Mouse (Mus musculus) T-helper 17 cell (primary cell): ENCODE results near the gene Nsmce4a.

Experiments
- in situ Hi-C, 2 experiments: fragments of 300-600 bp; cut with MboI, MseI; formaldehyde crosslinking; loops; 1 replicate in 1 of 2; 2 replicates in 1 of 2; pipeline ENCODE4 v1.15.1; 2025; ENCODE audit warnings: high pct_unique_total_duplicates in 2 of 2

Gene Nsmce4a

DNA sequence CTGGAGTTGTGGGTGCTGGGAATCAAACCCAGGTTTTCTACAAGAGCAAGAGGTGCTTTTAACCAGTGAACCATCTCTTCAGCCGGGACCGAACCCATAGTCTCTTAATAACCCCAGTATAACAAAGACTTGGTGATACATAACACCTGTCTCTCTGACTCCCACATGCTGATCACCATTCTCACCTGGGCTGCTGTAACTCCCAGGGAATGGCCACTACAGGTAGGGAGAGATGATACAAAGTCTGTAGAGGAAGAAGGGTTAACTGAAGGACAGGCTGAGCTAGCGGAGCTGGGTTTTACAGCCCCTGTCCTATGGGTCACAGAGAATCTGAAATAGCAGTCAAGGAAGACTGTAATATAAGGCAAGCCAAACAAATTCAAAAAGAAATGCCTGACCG is 29.7 kb downstream of the Nsmce4a start:
- in situ Hi-C loops = loop anchor here (10.0 to 25.0 kb wide), 2 partner anchors 322 to 819 kb away; partner anchors contain the start of genes 2310057M21Rik (in 2 of the 2), Pstk (in 2 of the 2) and Plekha1 (in 1 of the 2)

DNA sequence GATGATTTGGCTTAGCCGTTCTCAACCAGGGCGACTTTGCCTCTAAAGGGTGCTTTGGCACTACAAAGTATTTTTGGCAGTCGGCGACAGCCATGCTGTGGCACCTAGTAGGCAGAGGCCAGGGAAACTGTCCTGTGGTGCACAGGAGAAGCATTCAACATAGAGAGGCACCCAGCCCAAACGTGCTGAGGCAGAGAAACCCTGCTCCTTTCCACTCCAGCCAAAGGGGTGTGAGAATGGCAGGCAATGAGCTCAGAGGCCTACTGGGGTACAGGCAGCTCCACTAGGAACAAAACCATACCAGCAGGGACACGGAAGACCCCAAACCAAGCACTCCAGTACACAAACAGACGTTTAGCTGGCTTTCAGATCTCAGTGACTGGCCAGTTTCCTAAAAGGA is 32.7 kb downstream of the Nsmce4a start:
- in situ Hi-C loops = loop anchor here (10.0 to 25.0 kb wide), 2 partner anchors 325 to 822 kb away; partner anchors contain the start of genes 2310057M21Rik (in 2 of the 2), Pstk (in 2 of the 2) and Plekha1 (in 1 of the 2)

DNA sequence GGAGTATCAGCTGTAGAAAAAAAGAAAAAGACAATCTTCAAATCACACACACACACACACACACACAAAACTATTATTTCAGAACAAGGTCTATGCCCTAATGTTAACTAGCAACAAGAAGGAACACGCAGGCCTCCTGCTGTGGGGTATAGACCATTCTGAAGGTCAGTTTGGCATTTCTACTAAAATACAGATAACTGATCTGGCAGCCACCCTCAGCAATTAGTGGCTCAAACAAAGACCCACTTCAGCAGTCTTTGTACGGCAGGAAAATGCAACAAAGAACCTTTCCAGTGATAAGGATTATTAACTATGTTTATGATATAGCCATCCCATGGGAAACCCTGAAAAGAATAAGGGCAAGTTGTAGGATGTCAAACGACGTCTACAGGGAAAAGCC is 35.9 kb downstream of the Nsmce4a start:
- in situ Hi-C loops = loop anchor here (25.0 kb wide), 1 partner anchor 825 kb away; the partner anchor contains the start of genes 2310057M21Rik (in 2 of the 2) and Pstk (in 2 of the 2)

DNA sequence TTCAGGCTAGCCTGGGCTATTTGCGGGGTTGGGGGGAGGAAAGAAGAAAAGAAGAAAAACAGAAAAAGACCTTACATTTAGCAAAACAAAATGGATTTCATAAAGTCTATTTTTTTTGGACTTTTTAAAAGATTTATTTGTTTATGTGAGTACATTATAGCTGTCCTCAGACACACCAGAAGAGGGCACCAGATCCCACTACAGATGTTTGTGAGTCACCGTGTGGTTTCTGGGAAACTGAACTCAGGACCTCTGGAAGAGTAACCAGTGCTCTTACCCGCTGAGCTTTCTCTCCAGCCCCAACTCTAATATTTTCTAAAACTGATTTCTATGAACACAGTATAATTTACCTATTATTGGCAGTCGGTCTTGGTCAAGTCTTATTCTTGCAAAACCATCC is 37.7 kb downstream of the Nsmce4a start:
- in situ Hi-C loops = loop anchor here (25.0 kb wide), 1 partner anchor 827 kb away; the partner anchor contains the start of genes 2310057M21Rik (in 2 of the 2) and Pstk (in 2 of the 2)

DNA sequence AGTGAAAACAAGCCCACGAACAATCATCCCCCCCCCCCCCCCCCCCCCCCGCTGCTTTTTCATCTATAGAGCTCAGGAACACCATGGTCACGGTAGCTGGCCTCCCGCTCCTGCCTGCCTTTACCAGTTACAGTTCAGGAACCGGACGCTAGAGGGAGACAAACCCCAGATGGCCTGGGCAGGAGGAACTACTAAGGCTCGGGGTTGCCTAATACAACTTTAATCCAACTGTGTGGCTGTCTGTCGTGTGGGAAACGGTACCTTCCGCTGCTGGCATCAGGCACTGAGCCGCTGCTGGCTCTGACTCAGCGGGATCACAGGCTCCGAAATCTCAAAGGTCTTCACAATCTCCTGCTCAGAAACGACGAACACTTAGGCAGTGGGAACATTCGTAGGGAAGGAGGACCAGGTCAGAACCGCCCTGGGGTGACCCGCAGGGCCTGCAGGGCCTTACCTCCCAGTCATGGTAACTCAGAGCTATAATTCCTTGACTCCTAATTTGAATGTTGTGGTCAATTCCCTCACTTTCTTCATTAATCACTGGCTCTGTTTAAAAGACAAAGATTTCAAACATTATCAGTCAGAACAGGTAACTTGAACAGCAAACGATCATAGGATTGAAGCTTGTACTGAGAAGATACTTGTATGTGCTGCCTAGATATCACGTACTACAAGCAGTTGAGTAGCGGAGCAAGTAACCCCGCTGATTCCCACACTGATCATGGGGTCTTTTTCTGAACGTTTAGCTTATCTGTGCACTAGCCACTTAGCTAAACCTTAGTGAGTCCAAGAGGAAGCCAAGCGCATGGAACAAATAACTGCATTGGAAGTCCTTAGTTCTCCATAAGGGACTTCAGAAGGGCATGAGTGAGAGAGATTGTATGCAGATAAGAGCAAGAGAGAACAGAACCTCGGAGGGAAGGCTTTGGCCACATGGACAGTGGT is 39.3 kb downstream of the Nsmce4a start:
- in situ Hi-C loops = loop anchor here (25.0 kb wide), 1 partner anchor 829 kb away; the partner anchor contains the start of genes 2310057M21Rik (in 2 of the 2) and Pstk (in 2 of the 2)

DNA sequence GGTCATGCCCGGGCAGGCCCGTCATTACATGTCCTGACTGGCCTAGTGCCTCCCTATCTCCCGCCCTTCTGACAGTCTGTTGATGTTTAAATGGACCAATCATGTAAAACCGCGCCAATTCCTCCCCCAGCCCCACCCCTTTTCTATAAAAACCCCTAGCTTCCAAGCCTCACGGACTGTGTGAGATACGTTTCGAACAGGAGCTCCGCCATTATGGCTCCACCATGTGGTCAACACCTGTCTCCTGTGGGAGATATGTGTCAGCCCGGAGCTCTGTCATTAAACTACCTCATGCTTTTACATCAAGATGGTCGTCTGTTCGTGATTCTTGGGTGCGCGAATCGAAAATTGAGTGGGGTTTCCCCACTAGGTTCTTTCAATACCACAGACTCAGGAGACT is 41.8 kb downstream of the Nsmce4a start:
- in situ Hi-C loops = loop anchor here (25.0 kb wide), 1 partner anchor 831 kb away; the partner anchor contains the start of genes 2310057M21Rik (in 2 of the 2) and Pstk (in 2 of the 2)

DNA sequence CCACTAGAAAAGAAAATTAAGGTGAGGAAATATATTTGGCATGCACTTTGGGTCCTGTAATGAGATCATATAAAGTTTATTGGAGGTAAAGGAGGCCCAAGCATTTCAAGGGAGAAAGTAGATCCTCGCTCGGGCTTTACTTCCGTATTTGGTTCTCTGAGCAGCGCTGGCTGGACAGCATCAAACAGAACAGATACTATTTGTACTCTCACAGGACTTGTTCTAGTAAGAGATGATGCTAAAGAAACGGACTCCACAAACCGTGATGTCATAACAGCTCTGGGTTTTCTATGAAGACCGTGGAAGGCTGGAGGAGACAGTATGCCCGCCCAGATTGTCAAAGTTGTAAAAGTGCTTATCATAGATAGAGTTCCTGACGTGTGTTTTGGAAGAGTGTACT is 45.6 kb downstream of the Nsmce4a start:
- in situ Hi-C loops = loop anchor here (25.0 kb wide), 1 partner anchor 835 kb away; the partner anchor contains the start of genes 2310057M21Rik (in 2 of the 2) and Pstk (in 2 of the 2)

DNA sequence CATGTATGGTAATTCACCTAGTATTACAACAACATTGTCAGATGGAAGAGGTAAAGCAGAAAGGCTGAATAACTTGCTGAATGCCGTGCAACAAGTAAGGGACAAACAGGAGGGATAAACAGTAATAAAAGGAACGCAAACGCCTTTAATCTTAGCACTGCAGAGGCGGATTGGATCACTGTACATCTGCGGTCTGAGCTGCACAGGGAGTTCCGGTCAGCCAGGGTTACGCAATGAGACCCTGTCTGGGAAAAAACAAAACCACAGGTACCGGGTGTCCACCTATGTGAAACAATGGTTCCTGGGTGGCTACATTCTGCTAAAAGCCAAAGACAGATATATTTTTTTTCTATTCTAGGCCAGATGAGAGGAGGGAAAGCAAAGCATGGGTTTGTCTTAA is 49.5 kb downstream of the Nsmce4a start:
- in situ Hi-C loops = loop anchor here in 1 of 2 experiments (25.0 kb wide), 1 partner anchor 1761 kb away; no protein-coding TSS in a partner anchor

DNA sequence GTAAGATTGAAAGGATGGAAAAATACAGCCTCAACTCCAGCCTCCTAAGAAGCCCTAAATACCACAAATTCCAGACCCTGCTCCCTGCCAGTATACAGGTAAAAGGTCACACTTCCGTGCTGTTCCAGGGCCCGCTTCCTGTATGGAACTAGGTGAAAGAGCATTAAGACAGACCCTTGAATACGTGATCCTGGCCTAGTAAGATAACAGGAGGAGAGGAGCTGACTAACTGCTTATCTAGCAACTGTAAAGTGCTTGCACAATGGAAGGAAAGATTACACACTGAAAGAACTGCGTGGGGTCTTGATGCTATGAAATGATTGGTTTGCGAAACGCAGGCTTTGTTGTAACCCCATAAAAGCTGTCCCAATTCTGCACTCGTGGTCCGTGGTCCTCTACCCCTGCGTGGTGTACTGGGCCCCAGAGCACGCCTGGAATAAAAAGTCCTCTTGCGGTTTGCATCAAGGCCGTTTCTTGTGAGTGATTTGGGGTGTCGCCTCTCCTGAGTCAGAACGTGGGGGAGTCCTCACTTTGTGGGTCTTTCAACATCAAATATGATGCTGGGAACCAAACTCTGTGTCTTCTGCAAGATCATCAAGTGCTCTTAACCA is 52.0 kb downstream of the Nsmce4a start:
- in situ Hi-C loops = loop anchor here in 1 of 2 experiments (25.0 kb wide), 1 partner anchor 1759 kb away; no protein-coding TSS in a partner anchor

DNA sequence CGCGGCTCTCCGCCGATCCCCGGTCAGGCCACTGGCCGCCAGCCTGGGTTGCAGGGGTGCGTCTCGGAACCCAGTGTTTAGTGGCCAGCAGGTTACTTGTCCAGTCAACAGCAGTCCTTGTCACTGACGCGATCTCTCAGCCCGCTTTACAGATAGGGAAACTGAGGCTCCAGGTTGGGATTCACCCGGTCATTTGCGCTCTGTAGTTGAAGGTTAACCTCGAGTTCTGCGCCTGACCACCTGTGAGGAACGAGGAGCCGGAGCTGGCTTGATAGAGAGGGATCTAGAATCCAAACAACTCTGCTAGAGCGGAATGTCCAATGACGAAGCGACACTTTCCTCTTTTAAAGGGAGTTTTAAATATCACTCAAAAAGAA is 52.9 kb downstream of the Nsmce4a start, which contains the start of gene Ate1:
Gene Ate1 (minus strand): TSS at position 321 of the 377 bp plus-strand sequence.
- in situ Hi-C loops = loop anchor here in 1 of 2 experiments (25.0 kb wide), 1 partner anchor 1758 kb away; no protein-coding TSS in a partner anchor

DNA sequence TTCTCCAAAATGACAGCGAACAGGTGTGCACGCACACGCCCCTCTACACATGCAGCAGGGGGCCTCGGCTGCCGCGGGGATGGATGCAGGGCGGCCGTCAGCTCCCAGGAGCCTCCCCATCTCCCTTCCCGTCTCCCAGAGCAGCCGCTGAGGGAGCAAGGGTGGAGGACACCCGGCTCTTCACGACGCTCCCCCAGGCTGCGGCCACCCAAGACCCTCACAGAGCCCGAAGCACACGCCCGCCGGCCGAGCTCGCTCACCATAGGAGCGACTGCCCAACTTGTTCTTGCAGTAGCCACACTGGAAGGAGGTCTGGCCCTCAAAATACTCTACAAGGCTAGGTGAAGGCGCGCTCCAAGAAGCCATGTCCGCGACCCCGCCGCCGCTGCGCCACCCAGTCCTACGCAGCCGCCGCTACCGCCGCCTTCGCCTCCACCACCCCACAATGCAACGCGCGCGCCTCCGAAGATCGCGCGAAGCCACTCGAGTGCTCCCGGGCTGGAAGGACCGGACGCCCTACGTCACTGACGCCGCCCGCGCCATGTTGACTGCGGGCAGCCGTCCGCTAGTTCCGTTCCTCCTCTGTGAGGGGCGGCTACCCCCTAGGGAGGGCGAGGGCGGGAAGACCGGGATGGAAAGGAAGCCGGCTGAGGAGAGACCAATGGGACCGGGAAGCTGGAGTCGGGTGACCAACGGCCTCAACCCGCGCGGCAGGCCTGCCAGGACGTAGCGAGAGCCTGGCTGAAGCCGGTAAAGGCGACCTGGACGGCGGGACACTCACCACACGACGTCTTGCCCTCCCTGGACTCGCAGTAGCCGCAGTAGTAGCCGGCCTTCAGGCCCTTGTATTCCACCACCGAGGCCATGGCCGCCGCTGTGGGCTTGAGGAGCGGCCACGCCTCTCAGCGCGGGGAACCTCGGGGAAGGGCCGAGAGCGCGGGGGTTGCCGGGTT is 53.5 kb downstream of the Nsmce4a start:
- in situ Hi-C loops = loop anchor here (10.0 to 25.0 kb wide), 3 partner anchors 375 to 1775 kb away; partner anchors contain the start of genes Mcmbp (in 1 of the 2) and Sec23ip (in 1 of the 2)

DNA sequence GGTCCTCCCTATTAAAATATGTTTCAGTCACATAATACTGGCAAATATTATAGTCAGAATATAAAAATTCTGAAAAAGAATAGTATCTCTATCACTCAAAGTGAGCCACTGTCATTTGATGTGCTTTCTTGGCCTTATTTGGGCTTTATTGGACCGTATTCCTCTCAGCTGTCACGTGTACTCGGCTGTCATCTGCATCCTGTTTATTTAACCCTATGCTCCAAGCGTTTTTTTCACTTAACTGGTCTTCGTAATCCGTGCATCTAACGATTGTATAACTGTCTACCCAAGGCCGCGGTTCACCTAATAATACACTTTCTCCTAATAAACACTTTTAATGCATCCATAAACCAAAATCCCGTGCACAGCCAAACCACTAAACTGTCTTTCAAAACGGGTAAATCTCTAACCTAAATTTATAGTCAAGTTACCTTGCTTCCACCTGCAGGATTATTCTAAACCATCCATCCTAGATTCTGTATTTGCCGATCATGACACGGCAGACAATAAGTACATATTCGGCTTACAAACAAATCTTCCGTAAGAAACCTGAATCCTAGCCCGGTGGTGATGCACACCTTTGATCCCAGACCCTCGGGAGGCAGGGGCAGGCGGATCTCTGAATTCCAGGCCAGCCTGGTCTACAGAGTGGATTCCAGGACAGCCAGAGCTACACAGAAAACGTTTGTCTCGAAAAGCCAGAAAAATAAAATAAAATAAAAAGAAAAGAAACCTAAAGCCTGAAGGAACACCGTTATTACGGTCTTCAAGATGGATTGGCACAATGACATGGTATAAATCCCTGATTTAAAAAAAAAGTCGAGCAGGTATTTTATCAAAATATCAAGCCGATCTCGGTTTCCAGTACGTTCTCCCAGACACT is 54.5 kb downstream of the Nsmce4a start:
- in situ Hi-C loops = loop anchor here (10.0 to 25.0 kb wide), 3 partner anchors 376 to 1774 kb away; partner anchors contain the start of genes Mcmbp (in 1 of the 2) and Sec23ip (in 1 of the 2)

DNA sequence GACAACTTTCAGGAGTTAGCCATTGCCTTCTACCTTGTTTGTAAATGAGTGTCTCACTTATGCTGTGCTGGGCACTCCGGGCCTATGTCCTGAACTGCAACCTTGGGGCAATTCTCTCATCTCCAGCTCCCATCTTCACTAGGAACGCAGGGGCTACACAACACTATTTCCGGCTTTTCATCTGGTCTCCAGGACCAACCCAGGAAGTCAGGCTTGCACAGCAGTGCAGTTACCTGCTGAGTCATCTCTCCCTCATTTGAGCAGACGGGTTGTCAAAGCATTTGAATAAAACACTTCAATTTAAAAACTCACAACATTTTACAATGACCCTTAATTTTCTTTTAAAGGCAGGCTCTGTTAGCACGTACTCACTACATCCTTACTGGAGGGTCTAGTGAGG is 62.7 kb downstream of the Nsmce4a start:
- in situ Hi-C loops = loop anchor here (10.0 to 25.0 kb wide), 3 partner anchors 385 to 1765 kb away; partner anchors contain the start of genes Mcmbp (in 1 of the 2) and Sec23ip (in 1 of the 2)

DNA sequence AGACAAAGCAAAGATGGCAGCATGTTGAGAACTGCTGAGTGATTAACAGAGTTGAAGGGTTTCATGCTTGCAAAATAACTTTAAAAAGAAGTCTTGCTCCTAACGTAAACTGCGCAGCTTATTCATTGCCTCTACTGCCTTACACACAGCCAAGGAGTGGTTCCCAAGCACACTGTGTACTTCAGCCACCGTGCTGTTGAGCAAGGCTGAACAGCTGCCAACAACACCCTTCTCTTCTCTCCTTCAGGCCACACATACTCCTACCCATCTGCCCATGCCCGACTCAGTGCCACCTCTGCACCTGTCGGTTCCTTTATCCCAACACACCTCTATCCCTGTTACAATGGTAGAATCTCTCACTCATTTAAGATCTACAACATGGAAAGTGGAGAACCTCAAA is 69.9 kb downstream of the Nsmce4a start:
- in situ Hi-C loops = loop anchor here in 1 of 2 experiments (25.0 kb wide), 1 partner anchor 1741 kb away; no protein-coding TSS in a partner anchor

DNA sequence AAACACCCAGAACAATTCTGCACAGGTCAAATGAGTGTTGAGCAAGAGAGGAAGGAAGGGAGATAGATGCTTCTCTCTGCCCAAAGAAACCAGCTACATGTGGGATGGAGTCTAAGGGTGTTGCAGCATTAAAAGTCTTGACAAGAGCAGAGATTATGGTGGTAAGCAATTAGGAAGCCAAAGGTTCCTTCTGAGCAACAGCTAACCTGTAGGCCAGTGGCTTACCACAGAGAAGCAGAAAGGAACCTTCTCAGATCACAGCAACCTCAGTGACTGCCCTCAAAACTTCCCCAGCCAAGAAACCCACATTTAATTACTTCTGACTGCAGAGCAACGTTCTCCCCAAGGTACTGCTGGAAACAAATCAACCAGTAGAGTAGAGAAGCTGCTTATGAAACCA is 71.4 kb downstream of the Nsmce4a start:
- in situ Hi-C loops = loop anchor here in 1 of 2 experiments (25.0 kb wide), 1 partner anchor 1739 kb away; no protein-coding TSS in a partner anchor

DNA sequence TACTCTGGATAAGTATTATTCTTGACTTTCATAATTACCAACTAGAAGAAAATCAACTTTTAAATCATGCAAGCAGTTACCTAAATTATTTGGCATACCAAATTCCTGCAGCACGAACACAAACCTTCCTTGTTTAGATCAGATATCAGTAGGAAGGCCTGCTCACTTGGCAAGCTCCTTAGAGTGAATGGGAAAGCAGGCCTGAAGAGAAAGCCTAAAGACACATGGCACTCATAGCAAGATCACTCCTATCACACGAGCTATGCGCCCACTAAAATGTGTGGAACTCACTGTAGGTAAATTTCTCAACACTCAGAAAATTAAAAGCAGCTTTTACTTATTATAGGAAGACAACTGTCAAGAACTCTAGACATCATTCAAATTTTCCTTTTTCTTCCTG is 79.6 kb downstream of the Nsmce4a start:
- in situ Hi-C loops = no loop called here

DNA sequence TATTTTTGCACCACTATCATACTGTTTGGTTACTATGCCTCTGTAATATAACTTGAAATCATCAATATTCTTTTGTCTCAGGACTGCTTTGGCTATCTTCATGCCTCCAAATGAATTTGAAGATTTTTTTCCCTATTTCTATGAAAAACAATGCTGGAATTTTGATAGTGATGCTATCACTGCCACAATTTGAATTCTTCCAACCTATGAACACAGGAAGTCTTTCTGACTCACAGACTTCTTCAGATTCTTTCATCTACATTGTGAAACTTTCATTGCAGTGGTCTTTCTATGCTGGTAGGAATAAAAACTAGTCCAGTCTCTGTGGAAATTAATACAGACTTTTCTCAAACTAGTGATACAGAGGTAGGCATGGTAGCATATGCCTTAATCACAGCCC is 80.9 kb downstream of the Nsmce4a start:
- in situ Hi-C loops = no loop called here
